Mouse (Mus musculus) layer of hippocampus, postnatal 10 days (tissue): ENCODE data around the gene Olfr629. TPM values are rescaled to one million over a fixed set of nuclear protein-coding genes. Genes with fewer than 3 reads are reported as not detected.
"Not testable (repeated sequence)": the region's sequence is repeated elsewhere in the genome, so short reads cannot be mapped to it uniquely, and the experiment has no call there.

Experiments used
- DNase-seq, 2 experiments: peaks; one replicate each; pipeline ENCODE4 v3.0.0; 2021; ENCODE audit warnings: low spot score in 2 of 2
- long read RNA-seq: library from polyadenylated mRNA; stranded (forward); transcript quantifications from one replicate; pipeline ENCODE4 v2.0.0, GENCODE M21; 2023
- total RNA-seq, 2 experiments: library from RNA; stranded (reverse); gene quantifications; 2 replicates each; pipeline ENCODE4 v1.2.3; 2021

Gene Olfr629
- total RNA-seq = not detected
- long read RNA-seq = 0 reads

GRCm38 (mm10) chr7:103744843-103745242 lies at the start of gene Olfr629:
Olfr629 (minus strand) TSS chr7:103744943.
- no peak for DNase-seq

GRCm38 (mm10) chr7:103792669-103793388 lies 48.1 kb upstream of the Olfr629 start:
- no peak for DNase-seq

- no peak for DNase-seq
Observed at GRCm38 (mm10) chr7:103791721-103792120, 47.0 kb upstream of the Olfr629 start, which contains the start of gene Olfr67. Olfr67 (minus strand) TSS chr7:103791821.

- no peak for DNase-seq
Observed at GRCm38 (mm10) chr7:103779598-103779997, 34.9 kb upstream of the Olfr629 start, which contains the start of gene Olfr68. Olfr68 (minus strand) TSS chr7:103779698.

- not testable (repeated sequence) for DNase-seq
Observed at GRCm38 (mm10) chr7:103777652-103778051, 32.9 kb upstream of the Olfr629 start.

GRCm38 (mm10) chr7:103771494-103771893 lies 26.8 kb upstream of the Olfr629 start, which contains the start of gene Olfr69:
Olfr69 (minus strand) TSS chr7:103771594.
- DNase-seq = no peak

GRCm38 (mm10) chr7:103767687-103768086 lies 22.9 kb upstream of the Olfr629 start:
- DNase-seq = not testable (repeated sequence)

- not testable (repeated sequence) for DNase-seq
Observed at GRCm38 (mm10) chr7:103762212-103762611, 17.5 kb upstream of the Olfr629 start.

- no peak for DNase-seq
Observed at GRCm38 (mm10) chr7:103757233-103757632, 12.5 kb upstream of the Olfr629 start, which contains the start of gene Olfr630. Olfr630 (minus strand) TSS chr7:103757333.

GRCm38 (mm10) chr7:103730074-103730473 lies 14.7 kb downstream of the Olfr629 start, which contains the start of gene Olfr628:
Olfr628 (plus strand) TSS chr7:103730374.
- DNase-seq = no peak

- DNase-seq = peak in 1 of 2 experiments; percentile 19
Observed at GRCm38 (mm10) chr7:103716398-103716797, 28.3 kb downstream of the Olfr629 start.

GRCm38 (mm10) chr7:103714371-103714770 lies 30.4 kb downstream of the Olfr629 start, which contains the start of gene Olfr243:
Olfr243 (plus strand) TSS chr7:103714671.
- DNase-seq = no peak

- no peak for DNase-seq
Observed at GRCm38 (mm10) chr7:103712024-103712423, 32.7 kb downstream of the Olfr629 start.

GRCm38 (mm10) chr7:103699469-103699868 lies 45.3 kb downstream of the Olfr629 start:
- no peak for DNase-seq

Other genes with a start within 250 kb of the Olfr629 start
- gene Olfr609, start 246.9 kb downstream of the Olfr629 start, total RNA-seq = not detected
- not detected for gene Olfr610, start 232.8 kb downstream of the Olfr629 start, total RNA-seq
- gene Olfr611, start 224.1 kb downstream of the Olfr629 start, total RNA-seq = not detected
- not detected for gene Olfr612, start 202.2 kb downstream of the Olfr629 start, total RNA-seq
- not detected for gene Olfr613, start 196.9 kb downstream of the Olfr629 start, total RNA-seq
- gene Olfr615, start 188.9 kb downstream of the Olfr629 start, total RNA-seq = not detected
- not detected for gene Olfr616, start 175.8 kb downstream of the Olfr629 start, total RNA-seq
- gene Olfr617, start 171.9 kb downstream of the Olfr629 start, total RNA-seq = not detected
- not detected for gene Olfr618, start 154.8 kb downstream of the Olfr629 start, total RNA-seq
- gene Olfr619, start 144.4 kb downstream of the Olfr629 start, total RNA-seq = not detected
- not detected for gene Olfr620, start 132.4 kb downstream of the Olfr629 start, total RNA-seq
- not detected for gene Olfr622, start 102.2 kb downstream of the Olfr629 start, total RNA-seq
- gene Olfr623, start 81.2 kb downstream of the Olfr629 start, total RNA-seq = not detected
- under 1 TPM in 1 of 2 experiments, not detected in 1; 0.21 TPM for gene Olfr624, start 73.8 kb downstream of the Olfr629 start, total RNA-seq
- gene Olfr625-ps1, start 62.2 kb downstream of the Olfr629 start, total RNA-seq = not detected
- not detected for gene Olfr243, start 30.3 kb downstream of the Olfr629 start, total RNA-seq
- gene Olfr628, start 14.6 kb downstream of the Olfr629 start, total RNA-seq = not detected
- not detected for gene Olfr630, start 12.4 kb upstream of the Olfr629 start, total RNA-seq
- gene Olfr69, start 26.7 kb upstream of the Olfr629 start, total RNA-seq = not detected
- not detected for gene Olfr68, start 34.8 kb upstream of the Olfr629 start, total RNA-seq
- not detected for gene Olfr67, start 46.9 kb upstream of the Olfr629 start, total RNA-seq
- gene Hbb-bt, start 69.1 kb upstream of the Olfr629 start, total RNA-seq = 10 to 100 TPM; 83.8 to 97.7 TPM
- 100 to 1,000 TPM; 744 to 802 TPM for gene Hbb-bs, start 83.2 kb upstream of the Olfr629 start, total RNA-seq
- gene Hbb-bh2, start 95.6 kb upstream of the Olfr629 start, total RNA-seq = not detected
- gene Hbb-bh1, start 98.2 kb upstream of the Olfr629 start, total RNA-seq = not detected
- not detected for gene Hbb-y, start 108.3 kb upstream of the Olfr629 start, total RNA-seq
- not detected for gene Olfr66, start 141.3 kb upstream of the Olfr629 start, total RNA-seq
- gene Olfr64, start 149.5 kb upstream of the Olfr629 start, total RNA-seq = not detected
- not detected for gene Olfr65, start 158.5 kb upstream of the Olfr629 start, total RNA-seq
- not detected for gene Olfr631, start 183.9 kb upstream of the Olfr629 start, total RNA-seq
- gene Olfr632, start 189.4 kb upstream of the Olfr629 start, total RNA-seq = not detected
- gene Olfr633, start 199.5 kb upstream of the Olfr629 start, total RNA-seq = not detected
- under 1 TPM; 0.11 TPM for gene Olfr635, start 226.2 kb upstream of the Olfr629 start, total RNA-seq